Mouse (Mus musculus): ENCODE results near the gene Ddn.
"Not testable (repeated sequence)": the region's sequence is repeated elsewhere in the genome, so short reads cannot be mapped to it uniquely, and the experiment has no call there.

Gene Ddn

DNA sequence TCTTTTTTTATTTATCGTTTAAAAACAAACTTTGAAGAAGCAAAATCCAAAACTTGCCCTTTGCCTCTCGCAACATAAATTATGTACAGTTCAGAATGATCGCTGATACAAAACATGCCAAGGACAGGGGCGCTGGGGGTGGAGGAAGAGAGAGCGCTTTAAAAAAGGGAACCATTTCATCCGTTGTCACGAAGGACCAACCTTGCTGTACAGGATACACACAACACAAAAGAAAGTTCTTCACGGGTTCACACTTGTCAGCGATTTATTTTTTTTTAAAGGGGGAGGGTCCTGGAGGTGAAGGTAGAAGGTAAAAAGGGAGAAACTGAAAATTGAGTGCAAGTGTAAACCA, 22.4 kb upstream of the Ddn start:
- DNase-seq (ENCODE audit: low spot score), result no peak

GRCm38 (mm10) chr15:98830736-98831683, 21.7 kb upstream of the Ddn start, which contains the start of gene Prkag1:
Gene Prkag1, minus strand, starts transcription at chr15:98831521.
- DNase-seq (ENCODE audit: low spot score), result peak; percentile 92

- DNase-seq (ENCODE audit: low spot score), result peak; percentile 74
These were observed 18.3 kb upstream of the Ddn start for GRCm38 (mm10) chr15:98827611-98828011.

GRCm38 (mm10) chr15:98823434-98823833, 14.1 kb upstream of the Ddn start:
- DNase-seq (ENCODE audit: low spot score), result no peak

GRCm38 (mm10) chr15:98822147-98822546, 12.9 kb upstream of the Ddn start:
- no peak for DNase-seq (ENCODE audit: low spot score)

DNA sequence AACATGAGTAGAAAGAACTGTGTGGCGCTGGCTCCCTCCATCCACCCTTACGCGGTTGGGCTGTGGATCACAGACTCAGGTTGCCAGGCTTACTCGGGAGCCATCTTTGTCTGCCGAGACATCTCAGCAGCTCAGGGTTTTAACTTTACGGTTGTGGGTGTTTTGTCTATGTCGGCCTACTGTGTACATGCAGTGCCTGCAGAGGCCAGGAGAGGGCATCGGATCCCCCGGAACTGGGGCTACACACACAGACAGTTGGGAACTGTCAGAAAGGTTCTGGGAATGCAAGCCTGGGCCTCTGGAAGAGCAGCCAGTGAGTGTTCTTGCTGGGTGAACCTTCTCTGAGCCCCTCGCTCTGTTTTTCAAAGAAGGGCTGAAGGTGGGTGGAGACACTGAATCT, 12.1 kb upstream of the Ddn start:
- no peak for DNase-seq (ENCODE audit: low spot score)

DNA sequence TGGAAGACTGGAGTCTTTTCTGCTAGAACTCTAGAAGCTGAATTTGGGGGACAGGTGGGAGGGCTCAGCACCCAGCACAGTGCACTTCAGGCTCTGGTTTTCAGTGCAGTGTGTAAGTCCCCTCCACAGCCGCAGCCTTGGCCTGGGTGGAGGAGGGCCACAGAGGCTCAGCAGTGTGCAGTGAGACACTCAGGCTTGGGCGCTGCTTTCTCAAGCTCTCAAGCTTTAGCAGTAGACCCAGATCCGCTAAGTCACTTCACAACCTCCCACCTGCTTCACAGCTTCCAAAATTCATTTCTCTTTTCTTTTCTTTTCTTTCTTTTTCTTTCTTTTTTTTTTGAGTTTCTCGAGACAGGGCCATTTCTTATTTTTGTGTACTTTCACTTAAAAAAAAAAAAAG, 11.6 kb upstream of the Ddn start:
- DNase-seq (ENCODE audit: low spot score), result no peak

- DNase-seq (ENCODE audit: low spot score), result no peak
These were observed 8.9 kb upstream of the Ddn start for GRCm38 (mm10) chr15:98818171-98818570.

DNA sequence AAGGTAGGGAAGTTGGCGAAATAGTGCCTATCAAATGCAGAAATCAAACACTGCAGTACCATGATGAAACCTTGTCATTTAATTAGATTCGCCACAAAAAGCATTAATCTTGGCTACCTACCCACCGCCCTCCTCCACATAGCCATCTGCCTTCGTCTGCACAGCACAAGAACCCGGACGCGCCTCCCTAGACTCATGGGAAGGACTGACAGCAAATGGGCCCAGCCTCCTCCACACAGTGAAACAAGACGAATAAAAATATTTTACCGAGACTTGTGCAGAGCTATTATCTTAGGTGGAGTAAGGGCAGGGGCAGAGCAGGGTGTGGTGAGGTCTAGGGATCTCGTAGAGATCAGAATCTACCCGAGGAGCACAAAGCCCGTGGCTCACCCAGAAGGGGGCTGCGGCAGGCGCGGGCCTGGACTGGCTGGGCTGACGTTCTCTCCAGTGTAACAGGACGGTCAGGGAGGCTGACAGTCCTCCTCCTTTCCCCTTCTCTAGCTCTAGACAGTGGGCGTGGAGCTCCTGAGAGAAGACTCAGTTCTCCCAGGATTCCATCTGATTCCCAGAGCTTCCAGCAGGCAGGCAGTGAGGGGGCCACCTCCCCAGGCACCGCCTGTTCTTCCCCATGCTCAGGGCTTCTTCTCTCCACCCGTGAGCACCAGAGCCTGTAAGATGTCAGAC, 3.6 kb upstream of the Ddn start:
- DNase-seq (ENCODE audit: low spot score), result no peak

- DNase-seq (ENCODE audit: low spot score), result not testable (repeated sequence)
These were observed 922 bp upstream of the Ddn start for GRCm38 (mm10) chr15:98810212-98810611.

GRCm38 (mm10) chr15:98808651-98809134, 597 bp downstream of the Ddn start:
- no peak for DNase-seq (ENCODE audit: low spot score)

- no peak for DNase-seq (ENCODE audit: low spot score)
These were observed 1.2 kb downstream of the Ddn start for GRCm38 (mm10) chr15:98807895-98808650.

GRCm38 (mm10) chr15:98806809-98807770, 2.2 kb downstream of the Ddn start:
- peak; percentile 39 for DNase-seq (ENCODE audit: low spot score)

DNA sequence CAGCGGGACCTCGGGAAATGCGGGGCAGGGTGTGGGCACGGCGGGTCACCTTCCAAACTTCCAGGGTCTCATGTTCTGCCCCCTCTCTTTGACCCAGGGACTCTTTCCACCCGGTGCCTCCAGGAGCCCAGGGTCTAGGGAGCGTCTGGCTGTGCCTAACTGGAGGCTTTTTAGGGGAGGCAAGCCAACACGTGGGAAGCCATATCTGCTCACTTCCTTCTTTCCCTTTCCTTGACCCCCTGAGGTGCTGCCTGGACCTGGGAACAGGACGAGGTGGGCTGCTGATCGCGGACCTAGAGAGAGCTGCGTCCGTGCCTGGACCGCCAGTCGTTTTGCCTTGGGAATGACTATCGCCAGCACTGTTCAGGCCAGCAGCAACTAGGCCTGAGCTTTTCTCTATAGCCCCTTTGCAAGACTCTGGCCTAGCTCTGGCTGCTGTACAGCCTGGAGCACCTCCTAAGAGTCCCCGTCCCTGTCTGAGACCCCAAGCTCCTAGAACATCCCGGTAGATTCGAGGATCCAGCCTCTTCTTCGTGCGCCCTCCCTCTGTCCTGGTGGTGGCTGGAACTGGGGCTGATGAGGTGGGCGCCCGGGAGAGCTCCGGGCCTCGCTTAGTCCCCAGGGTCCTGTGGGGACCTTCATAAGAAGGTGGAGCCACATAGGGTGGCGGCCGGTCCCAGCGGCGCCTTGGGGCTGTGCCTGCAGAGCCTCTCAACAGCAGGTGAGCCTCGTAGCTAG, 3.0 kb downstream of the Ddn start:
- no peak for DNase-seq (ENCODE audit: low spot score)

DNA sequence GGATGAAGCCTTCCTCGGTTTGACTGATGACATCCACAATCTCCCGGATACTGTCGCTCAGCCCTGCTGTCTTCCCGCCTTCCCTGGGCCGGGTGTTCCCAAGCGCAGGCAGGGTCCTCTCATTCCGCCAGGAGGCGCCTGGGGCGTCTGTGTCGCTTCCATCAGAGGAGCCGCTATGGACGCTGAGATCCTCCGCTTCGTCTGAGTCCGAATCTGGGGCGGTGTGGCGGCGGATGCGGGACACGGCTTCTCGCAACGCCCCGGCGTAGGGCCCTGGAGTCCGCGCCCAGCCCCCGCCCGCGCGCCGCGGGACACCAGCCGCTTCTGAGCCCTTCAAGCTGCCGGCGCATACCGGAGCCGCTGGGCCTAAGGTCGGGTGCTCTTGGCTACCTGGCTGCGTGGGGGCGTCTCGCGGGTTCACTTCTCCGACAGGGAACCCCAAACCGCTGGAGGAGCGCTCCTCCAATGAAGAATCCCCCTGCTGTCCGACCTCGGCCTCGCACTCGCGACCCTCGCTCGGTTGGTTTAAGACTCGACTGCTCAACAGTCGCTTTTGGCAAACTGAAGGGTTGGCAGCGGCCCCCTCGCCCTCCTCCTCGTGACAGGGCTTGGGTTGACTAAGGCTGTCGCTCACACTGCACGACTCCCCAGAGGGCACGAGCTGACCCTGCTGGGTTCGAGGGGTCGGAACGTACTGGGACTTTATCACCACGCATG, 3.8 kb downstream of the Ddn start:
- no peak for DNase-seq (ENCODE audit: low spot score)

DNA sequence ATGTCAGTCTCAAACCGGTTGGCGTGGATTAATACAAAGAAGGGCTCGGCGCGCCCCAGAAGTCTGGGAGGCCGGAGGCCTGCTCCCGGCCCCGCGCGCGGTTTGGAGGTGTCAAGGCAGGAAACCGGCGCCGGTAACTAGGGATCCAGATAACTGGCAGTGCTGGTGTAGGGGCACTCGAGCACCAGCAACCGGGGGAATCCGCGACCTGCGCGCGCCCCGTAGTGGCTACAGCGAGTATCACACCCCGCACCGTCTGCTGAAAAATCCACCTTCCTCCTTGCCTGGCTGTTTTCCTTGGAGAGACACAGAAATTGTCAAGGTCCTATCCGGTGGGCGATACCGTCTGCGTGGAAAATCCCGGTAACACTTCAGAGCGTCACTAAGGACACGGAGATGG, 5.2 kb downstream of the Ddn start:
- peak; percentile 68 for DNase-seq (ENCODE audit: low spot score)

GRCm38 (mm10) chr15:98802926-98803325, 6.4 kb downstream of the Ddn start:
- no peak for DNase-seq (ENCODE audit: low spot score)

GRCm38 (mm10) chr15:98799396-98799795, 9.9 kb downstream of the Ddn start:
- peak; percentile 69 for DNase-seq (ENCODE audit: low spot score)

DNA sequence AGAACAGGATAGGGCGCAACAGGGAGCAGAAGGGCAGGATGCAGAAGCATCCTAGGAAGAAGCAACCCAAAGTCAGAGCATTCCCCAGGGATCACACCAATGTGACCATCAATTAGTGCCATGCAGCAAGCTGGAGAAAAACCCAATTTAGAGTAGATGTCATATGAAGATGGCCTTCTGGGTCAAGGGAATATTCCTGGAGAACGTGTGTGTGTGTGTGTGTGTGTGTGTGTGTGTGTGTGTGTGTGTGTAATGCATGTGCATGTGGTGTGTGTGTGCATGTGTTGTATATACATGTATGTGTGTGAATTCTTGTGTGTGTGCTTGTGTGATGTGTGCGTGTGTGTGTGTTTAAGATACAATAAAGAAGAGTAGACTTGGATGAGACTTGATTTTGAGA, 10.4 kb downstream of the Ddn start:
- DNase-seq (ENCODE audit: low spot score), result no peak
